In the genomic region with DNA sequence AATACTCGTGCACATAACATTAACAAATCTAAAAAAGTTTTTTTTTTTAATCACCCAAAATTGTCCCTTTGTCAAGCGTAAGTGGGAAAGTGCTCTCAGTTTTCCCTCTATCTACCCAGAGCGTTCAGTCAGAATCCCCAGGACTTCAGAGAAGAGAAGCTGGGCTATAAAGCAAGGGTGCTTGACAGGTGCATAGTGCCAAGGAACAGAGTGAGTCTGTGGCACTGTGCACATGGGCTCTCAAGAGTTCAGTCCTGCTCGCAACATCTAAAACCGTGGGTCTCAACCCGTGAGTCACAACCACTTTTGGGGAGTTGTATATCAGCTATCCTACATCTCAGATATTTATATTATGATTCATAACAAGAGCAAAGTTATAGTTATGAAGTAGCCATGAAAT, we compare ENCODE assay signal across 23 mouse cellular contexts.
"Had no signal": no experiment of that assay in that cellular context is flagged by ENCODE, and none has a peak within 500 bp of the region (broad histone marks: within the 10 kb centered on the region; RNA-seq: fewer than 3 reads in every experiment).

No protein-coding gene starts in this region.

- H3K4me3 ChIP-seq: heart, embryonic 13.5 days; heart, embryonic 15.5 days; hindbrain, embryonic 13.5 days; hindbrain, embryonic 15.5 days; kidney, embryonic 15.5 days; limb, embryonic 10.5 days; limb, embryonic 12.5 days; liver, embryonic 13.5 days; liver, embryonic 15.5 days had no signal

- H3K27ac ChIP-seq: heart, embryonic 13.5 days; heart, embryonic 15.5 days; hindbrain, embryonic 13.5 days; hindbrain, embryonic 15.5 days; hindbrain, postnatal 0 days; kidney, embryonic 15.5 days; kidney, postnatal 0 days; limb, embryonic 10.5 days; limb, embryonic 12.5 days; liver, embryonic 13.5 days; liver, embryonic 15.5 days had no signal

- H3K4me1 ChIP-seq: heart, embryonic 13.5 days; heart, embryonic 15.5 days; hindbrain, embryonic 13.5 days; hindbrain, embryonic 15.5 days; kidney, embryonic 15.5 days; limb, embryonic 10.5 days; limb, embryonic 12.5 days; liver, embryonic 13.5 days; liver, embryonic 15.5 days had no signal

- DNase-seq: gastrocnemius, postnatal 14 days; gastrocnemius, postnatal 36 days; heart, postnatal 14 days; heart, postnatal 36 days; kidney, adult 11 months; kidney, adult 2 months; kidney, adult 9 months; kidney, postnatal 14 days; kidney, postnatal 36 days; layer of hippocampus, postnatal 36 days; liver; liver, embryonic 13.5 days had no signal

- H3K36me3 ChIP-seq: hindbrain, embryonic 13.5 days; hindbrain, embryonic 15.5 days; liver, embryonic 13.5 days had no signal

- H3K27me3 ChIP-seq: heart, embryonic 13.5 days; heart, embryonic 15.5 days; hindbrain, embryonic 13.5 days; hindbrain, embryonic 15.5 days; kidney, embryonic 15.5 days; limb, embryonic 12.5 days; liver, embryonic 13.5 days; liver, embryonic 15.5 days had no signal

- H3K9ac ChIP-seq: heart, embryonic 13.5 days; heart, embryonic 15.5 days; hindbrain, embryonic 13.5 days; hindbrain, embryonic 15.5 days; kidney, embryonic 15.5 days; limb, embryonic 12.5 days; liver, embryonic 13.5 days; liver, embryonic 15.5 days had no signal

- ATAC-seq: intestine, embryonic 16.5 days had no signal
